Mouse (Mus musculus) kidney, embryonic 16.5 days (tissue): ENCODE results near the gene Rufy2. TPM values are rescaled to one million over a fixed set of nuclear protein-coding genes. Genes with fewer than 3 reads are reported as not detected.
A peak's percentile ranks its signal among the peaks of the same experiment; 100 is the strongest.

ENCODE experiments used
- ATAC-seq: fragments of 200-750 bp; cut with Nextera tagmentation; 2 replicates; pipeline ENCODE4 v1.8.0; 2017; ENCODE audit warnings: moderate TSS enrichment; ENCODE audit not compliant: low FRiP score, low TSS enrichment
- H3K27ac ChIP-seq: fragments of 300-500 bp; sonication (generic); 2 replicates; pipeline ENCODE4 v1.5.1; 2014; ENCODE audit warnings: low read length
- H3K27me3 ChIP-seq: fragments of 300-500 bp; sonication (generic); 2 replicates; pipeline ENCODE4 v1.6.1; 2014; ENCODE audit warnings: low read length, control low read depth, mixed read lengths; ENCODE audit not compliant: insufficient read depth
- H3K36me3 ChIP-seq: fragments of 300-500 bp; sonication (generic); 2 replicates; pipeline ENCODE4 v1.6.1; 2014; ENCODE audit warnings: low read length, control low read depth, mixed read lengths; ENCODE audit not compliant: insufficient read depth
- H3K4me1 ChIP-seq: fragments of 300-500 bp; sonication (generic); 2 replicates; pipeline ENCODE4 v1.6.1; 2014; ENCODE audit warnings: low read length, control low read depth, mixed read lengths; ENCODE audit not compliant: insufficient read depth
- H3K4me2 ChIP-seq: fragments of 300-500 bp; sonication (generic); replicated peaks from 2 replicates; pipeline ENCODE4 v1.6.1; 2014; ENCODE audit warnings: low read depth, low read length
- H3K4me3 ChIP-seq: fragments of 300-500 bp; sonication (generic); 2 replicates; pipeline ENCODE4 v1.5.1; 2014; ENCODE audit warnings: mild to moderate bottlenecking, low read length
- H3K9ac ChIP-seq: fragments of 300-500 bp; sonication (generic); replicated peaks from 2 replicates; pipeline ENCODE4 v1.6.1; 2014; ENCODE audit warnings: low read length
- H3K9me3 ChIP-seq: fragments of 300-500 bp; sonication (generic); 2 replicates; pipeline ENCODE4 v1.6.1; 2016; ENCODE audit warnings: low read length, control low read depth
- WGBS: fragments of 180-500 bp; shearing (Covaris S2); extraction: QIAGEN DNeasy Blood & Tissue Kit; methylation state at CpG from one replicate; pipeline ENCODE4 v1.1.7; 2014; 5-methylcytosine and 5-hydroxymethylcytosine counted together
- polyA plus RNA-seq: library from polyadenylated mRNA; unstranded; fragments of >200 nt; fragmentation: Nextera tagmentation; extraction: Ambion mirVana; gene quantifications from 2 replicates; pipeline ENCODE4 v1.2.1, GENCODE M21; 2015

Rufy2 gene
- polyA plus RNA-seq, 1 experiment from 2014 or later: 23.0 TPM

- H3K9me3 ChIP-seq: no peaks in the 10 kb centered on the region
- H3K4me1 ChIP-seq: peaks cover 36% of the 10 kb centered on the region
- 14% methylated on average over 2 of the region's 2 CpGs for WGBS
- peak overlapping the region; percentile 73 for H3K4me2 ChIP-seq
- ATAC-seq: no peak
- H3K4me3 ChIP-seq: peak overlapping the region; percentile 96
- H3K9ac ChIP-seq: peak overlapping the region; percentile 100
- no peaks in the 10 kb centered on the region for H3K36me3 ChIP-seq
- no peaks in the 10 kb centered on the region for H3K27me3 ChIP-seq
- peak overlapping the region; percentile 100 for H3K27ac ChIP-seq
These were observed 45.0 kb downstream of the Rufy2 start for GRCm38 (mm10) chr10:63025016-63025415.

- Histone ChIP-seq H3K4me1 (peaks cover 31% of the 10 kb centered on the region), H3K4me3 (no peak overlapping the region), H3K36me3 (no peaks in the 10 kb centered on the region), H3K9ac (peak overlapping the region; percentile 100; the same call in 1 of the 2 replicates), H3K27ac (peak overlapping the region; percentile 100), H3K4me2 (peak overlapping the region; percentile 73), H3K27me3 (no peaks in the 10 kb centered on the region), H3K9me3 (no peaks in the 10 kb centered on the region)
- ATAC-seq: no peak
- WGBS: 48% methylated on average over 6 of the region's 6 CpGs
These were observed 45.5 kb downstream of the Rufy2 start for GRCm38 (mm10) chr10:63025491-63026011.

- peak overlapping the region; percentile 28 for H3K9ac ChIP-seq
- H3K27me3 ChIP-seq: no peaks in the 10 kb centered on the region
- 0 out of 2 replicates have a peak overlapping the region, but pooled peaks have one; percentile 3 for H3K4me2 ChIP-seq
- peaks cover 26% of the 10 kb centered on the region for H3K4me1 ChIP-seq
- no peak for ATAC-seq
- H3K9me3 ChIP-seq: no peaks in the 10 kb centered on the region
- H3K36me3 ChIP-seq: no peaks in the 10 kb centered on the region
- 30% methylated on average over 8 of the region's 8 CpGs for WGBS
- peak overlapping the region; percentile 55; the same call in 1 of the 2 replicates for H3K27ac ChIP-seq
- no peak overlapping the region for H3K4me3 ChIP-seq
These were observed 46.3 kb downstream of the Rufy2 start for GRCm38 (mm10) chr10:63026156-63026794.

GRCm38 (mm10) chr10:63026795-63027160, 46.8 kb downstream of the Rufy2 start:
- 89% methylated on average over 6 of the region's 6 CpGs for WGBS
- Histone ChIP-seq H3K27ac (no peak overlapping the region), H3K4me2 (no peak overlapping the region), H3K9ac (no peak overlapping the region), H3K4me1 (peaks cover 21% of the 10 kb centered on the region), H3K36me3 (no peaks in the 10 kb centered on the region), H3K9me3 (no peaks in the 10 kb centered on the region), H3K27me3 (no peaks in the 10 kb centered on the region), H3K4me3 (no peak overlapping the region)
- no peak for ATAC-seq

- Histone ChIP-seq H3K9ac (no peak overlapping the region), H3K27me3 (no peaks in the 10 kb centered on the region), H3K4me2 (no peak overlapping the region), H3K9me3 (no peaks in the 10 kb centered on the region), H3K4me3 (no peak overlapping the region), H3K4me1 (peaks cover 17% of the 10 kb centered on the region), H3K36me3 (no peaks in the 10 kb centered on the region), H3K27ac (no peak overlapping the region)
- WGBS: 90% methylated on average over 10 of the region's 10 CpGs
- no peak for ATAC-seq
These were observed 47.5 kb downstream of the Rufy2 start for GRCm38 (mm10) chr10:63027376-63028161.

GRCm38 (mm10) chr10:63028396-63028795, 48.4 kb downstream of the Rufy2 start:
- Histone ChIP-seq H3K27ac (no peak overlapping the region), H3K27me3 (no peaks in the 10 kb centered on the region), H3K36me3 (no peaks in the 10 kb centered on the region), H3K9me3 (no peaks in the 10 kb centered on the region), H3K4me3 (no peak overlapping the region), H3K4me1 (peaks cover 17% of the 10 kb centered on the region), H3K9ac (no peak overlapping the region), H3K4me2 (no peak overlapping the region)
- no peak for ATAC-seq
- WGBS: 91% methylated on average over 4 of the region's 4 CpGs

- H3K9me3 ChIP-seq: no peaks in the 10 kb centered on the region
- H3K27me3 ChIP-seq: no peaks in the 10 kb centered on the region
- no peak overlapping the region for H3K4me2 ChIP-seq
- no peaks in the 10 kb centered on the region for H3K4me1 ChIP-seq
- H3K4me3 ChIP-seq: no peak overlapping the region
- H3K27ac ChIP-seq: no peak overlapping the region
- ATAC-seq: no peak
- no peaks in the 10 kb centered on the region for H3K36me3 ChIP-seq
- WGBS: 93% methylated on average over 3 of the region's 3 CpGs
- H3K9ac ChIP-seq: no peak overlapping the region
These were observed 52.2 kb downstream of the Rufy2 start for GRCm38 (mm10) chr10:63032267-63032666.

- Histone ChIP-seq H3K27ac (no peak overlapping the region), H3K27me3 (no peaks in the 10 kb centered on the region), H3K4me2 (no peak overlapping the region), H3K36me3 (no peaks in the 10 kb centered on the region), H3K4me1 (no peaks in the 10 kb centered on the region), H3K9ac (no peak overlapping the region), H3K9me3 (no peaks in the 10 kb centered on the region), H3K4me3 (no peak overlapping the region)
- 79% methylated on average over 3 of the region's 3 CpGs for WGBS
- ATAC-seq: no peak
These were observed 52.9 kb downstream of the Rufy2 start for GRCm38 (mm10) chr10:63032956-63033355.

GRCm38 (mm10) chr10:63038571-63039320, 58.7 kb downstream of the Rufy2 start:
- H3K9ac ChIP-seq: no peak overlapping the region
- no peak overlapping the region; the same call in 1 of the 2 replicates for H3K4me2 ChIP-seq
- 68% methylated on average over 14 of the region's 14 CpGs for WGBS
- no peaks in the 10 kb centered on the region for H3K27me3 ChIP-seq
- H3K4me1 ChIP-seq: no peaks in the 10 kb centered on the region
- ATAC-seq: peak; percentile 60; the same call in 1 of the 2 replicates
- no peaks in the 10 kb centered on the region for H3K36me3 ChIP-seq
- peak overlapping the region; percentile 50 for H3K27ac ChIP-seq
- no peaks in the 10 kb centered on the region for H3K9me3 ChIP-seq
- no peak overlapping the region for H3K4me3 ChIP-seq
